ENCODE assay signal across 10 mouse cellular contexts in the genomic region with DNA sequence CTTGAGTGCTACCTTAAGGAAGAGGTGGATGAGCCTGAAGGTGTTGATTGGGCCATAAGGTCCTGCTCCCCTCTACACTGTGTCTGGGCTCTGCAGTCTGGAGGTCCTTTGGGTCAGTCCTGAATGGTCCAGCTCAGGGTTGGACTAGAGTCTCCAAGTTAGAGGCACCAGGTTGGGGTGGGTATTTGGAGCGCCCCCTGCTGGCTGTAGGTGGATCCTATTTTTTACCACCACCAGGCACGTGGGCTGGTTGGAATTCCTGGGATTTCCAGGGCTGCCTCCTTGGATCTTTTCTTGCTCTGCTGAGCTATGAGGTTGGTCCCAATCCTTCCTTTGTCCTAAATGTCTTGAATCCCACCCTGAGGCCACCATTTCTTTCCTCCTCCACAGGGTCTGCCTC. TPM values are rescaled to one million over a fixed set of nuclear protein-coding genes. Genes with fewer than 3 reads are reported as not detected.
DNase-seq lines count a peak whose midpoint lies in the region; ATAC-seq and TF ChIP-seq lines count a peak whose summit lies in the region.
"Had no signal": no experiment of that assay in that cellular context is flagged by ENCODE, and none has a peak within 500 bp of the region (broad histone marks: within the 10 kb centered on the region; RNA-seq: fewer than 3 reads in every experiment).

No protein-coding gene starts in this region.

- CTCF ChIA-PET in Patski (lab: Charles Lee) = interaction anchor here (0.8 to 1.7 kb wide), 10 partner anchors 11 to 89 kb away, joined by 3 to 6 read pairs (median 5); partner anchors contain the start of gene Pink1

- POLR2A ChIA-PET in Patski (lab: Charles Lee) = no interaction called here

- no peak overlapping the region for H3K4me3 ChIP-seq in heart, embryonic 12.5 days
- H3K4me3 ChIP-seq in forebrain, embryonic 14.5 days (ENCODE audit: low read depth, low read length) = no peak overlapping the region
- H3K4me3 ChIP-seq: hindbrain, embryonic 15.5 days; neural tube, embryonic 12.5 days had no signal

- H3K4me1 ChIP-seq in heart, embryonic 12.5 days (replicated peaks) = no peaks in the 10 kb centered on the region
- H3K4me1 ChIP-seq in forebrain, embryonic 14.5 days (ENCODE audit: control insufficient read depth, insufficient read depth, low read length) = no peaks in the 10 kb centered on the region
- H3K4me1 ChIP-seq: hindbrain, embryonic 15.5 days; neural tube, embryonic 12.5 days had no signal

- TF ChIP-seq CTCF in Patski (IDR thresholded peaks at IDR 0.05) = peak; percentile 68

- H3K36me3 ChIP-seq in heart, embryonic 12.5 days = no peaks in the 10 kb centered on the region
- no peaks in the 10 kb centered on the region for H3K36me3 ChIP-seq in forebrain, embryonic 14.5 days (ENCODE audit: control insufficient read depth, insufficient read depth, low read length)
- H3K36me3 ChIP-seq: hindbrain, embryonic 15.5 days; neural tube, embryonic 12.5 days had no signal

- no peaks in the 10 kb centered on the region for H3K9me3 ChIP-seq in heart, embryonic 12.5 days (replicated peaks)
- H3K9me3 ChIP-seq in forebrain, embryonic 14.5 days (replicated peaks; ENCODE audit: control insufficient read depth, low read length) = no peaks in the 10 kb centered on the region
- H3K9me3 ChIP-seq: hindbrain, embryonic 15.5 days; neural tube, embryonic 12.5 days had no signal

- no peak overlapping the region for H3K4me2 ChIP-seq in heart, embryonic 12.5 days
- no peak overlapping the region for H3K4me2 ChIP-seq in forebrain, embryonic 14.5 days (ENCODE audit: low read length)
- H3K4me2 ChIP-seq: hindbrain, embryonic 15.5 days; neural tube, embryonic 12.5 days had no signal

- no peak for ATAC-seq in heart, embryonic 12.5 days (ENCODE audit: insufficient number of reproducible peaks, low FRiP score)
- no peak for ATAC-seq in Patski
- ATAC-seq in forebrain, embryonic 14.5 days = no peak

- in situ Hi-C loops in Patski (cut with MboI; ENCODE audit: low pct_unique_long_range_greater_than_20kb) = no loop called here

- 2% methylated on average over 2 of the region's 2 CpGs for WGBS in heart, embryonic 12.5 days
- WGBS in forebrain, embryonic 14.5 days = 4% methylated on average over 2 of the region's 2 CpGs

- no peak overlapping the region for H3K27ac ChIP-seq in heart, embryonic 12.5 days (ENCODE audit: poor library complexity, severe bottlenecking)
- H3K27ac ChIP-seq in forebrain, embryonic 14.5 days (ENCODE audit: low read depth, low read length) = no peak overlapping the region
- H3K27ac ChIP-seq: hindbrain, embryonic 15.5 days; neural tube, embryonic 12.5 days had no signal

- peaks cover 28% of the 10 kb centered on the region for H3K27me3 ChIP-seq in heart, embryonic 12.5 days (replicated peaks)
- H3K27me3 ChIP-seq in Patski = no peaks in the 10 kb centered on the region
- H3K27me3 ChIP-seq in forebrain, embryonic 14.5 days (replicated peaks; ENCODE audit: control insufficient read depth, insufficient read depth, low read length) = no peaks in the 10 kb centered on the region; the same call in 1 of the 2 replicates
- H3K27me3 ChIP-seq: neural tube, embryonic 12.5 days had no signal

- peak; percentile 93 for DNase-seq in heart, adult 11 months
- peak; percentile 49 for DNase-seq in 3T3-L1 (ENCODE audit: low read depth, low spot score)
- DNase-seq in Patski (ENCODE audit: low read depth, low spot score) = no peak
- peak; percentile 43 for DNase-seq in gastrocnemius, postnatal 10 days
- DNase-seq in lung, postnatal 10 days = peak; percentile 50
- DNase-seq in layer of hippocampus, adult 9-11 months = no peak
- no peak for DNase-seq in forebrain, embryonic 14.5 days (ENCODE audit: low spot score)

- no peak overlapping the region for H3K9ac ChIP-seq in heart, embryonic 12.5 days
- H3K9ac ChIP-seq in forebrain, embryonic 14.5 days (ENCODE audit: low read length) = no peak overlapping the region
- H3K9ac ChIP-seq: hindbrain, embryonic 15.5 days; neural tube, embryonic 12.5 days had no signal

RNA-seq across cellular contexts. Expression of gene Fam43b, which starts 8.5 kb away (rescaled TPM):
- 0.06 TPM in 1 of 2 replicates, not detected in the other for polyA plus RNA-seq in heart, embryonic 12.5 days (2016; fragmentation: Nextera tagmentation; extraction: Ambion mirVana)
- polyA plus RNA-seq in Patski (2021) = not detected
- under 1 TPM in 1 of 2 experiments, not detected in 1; 0.11 TPM for total RNA-seq in gastrocnemius, postnatal 10 days (2021)
- 1.8 and 4.8 TPM in 2 replicates for polyA plus RNA-seq in forebrain, embryonic 14.5 days (2014; fragmentation: Nextera tagmentation; extraction: Ambion mirVana)

RNA-seq across cellular contexts. Expression of gene Mul1, which starts 29.7 kb away (rescaled TPM):
- 18.6 and 21.5 TPM in 2 replicates for polyA plus RNA-seq in heart, embryonic 12.5 days (2016; fragmentation: Nextera tagmentation; extraction: Ambion mirVana)
- polyA plus RNA-seq in Patski (2021) = 24.3 TPM
- 10 to 100 TPM; 32.3 to 35.7 TPM for total RNA-seq in gastrocnemius, postnatal 10 days (2021)
- polyA plus RNA-seq in forebrain, embryonic 14.5 days (2014; fragmentation: Nextera tagmentation; extraction: Ambion mirVana) = 16.2 and 21.9 TPM in 2 replicates

RNA-seq across cellular contexts. Expression of gene Cda, which starts 37.0 kb away (rescaled TPM):
- 9.3 and 10.9 TPM in 2 replicates for polyA plus RNA-seq in heart, embryonic 12.5 days (2016; fragmentation: Nextera tagmentation; extraction: Ambion mirVana)
- 0.32 TPM for polyA plus RNA-seq in Patski (2021)
- total RNA-seq in gastrocnemius, postnatal 10 days (2021) = 1 to 10 TPM; 2.5 to 2.8 TPM
- polyA plus RNA-seq in forebrain, embryonic 14.5 days (2014; fragmentation: Nextera tagmentation; extraction: Ambion mirVana) = 2.2 and 2.3 TPM in 2 replicates

RNA-seq across cellular contexts. Expression of gene Camk2n1, which starts 49.3 kb away (rescaled TPM):
- 1.1 and 1.4 TPM in 2 replicates for polyA plus RNA-seq in heart, embryonic 12.5 days (2016; fragmentation: Nextera tagmentation; extraction: Ambion mirVana)
- 21.9 TPM for polyA plus RNA-seq in Patski (2021)
- total RNA-seq in gastrocnemius, postnatal 10 days (2021) = 1 to 10 TPM; 5.9 to 7.2 TPM
- 7.5 and 7.8 TPM in 2 replicates for polyA plus RNA-seq in forebrain, embryonic 14.5 days (2014; fragmentation: Nextera tagmentation; extraction: Ambion mirVana)

Comparison
In these comparisons a context has a peak if more than half of its experiments do, and no peak if none do; other contexts are left out.
1. DNase-seq: peak in heart, adult 11 months (single experiment), 3T3-L1 (single experiment), gastrocnemius, postnatal 10 days (single experiment) and lung, postnatal 10 days (single experiment); none in Patski (single experiment), layer of hippocampus, adult 9-11 months (single experiment) and forebrain, embryonic 14.5 days (single experiment).